Mouse (Mus musculus) c-Kit-positive CD71-positive TER-119-negative erythroid progenitor cells, embryonic 14.5 days (primary cell): ENCODE data around the gene Gm8994.

Experiments used
- DNase-seq: peaks from one replicate; pipeline ENCODE4 v3.0.0-alpha.2; 2013; ENCODE audit warnings: low read depth

The Gm8994 gene

GRCm38 (mm10) chr6:136363313-136363712, 36.0 kb downstream of the Gm8994 start:
- no peak for DNase-seq

- no peak for DNase-seq
Observed at GRCm38 (mm10) chr6:136364008-136364407, 36.7 kb downstream of the Gm8994 start.

- no peak for DNase-seq
Observed at GRCm38 (mm10) chr6:136364430-136365098, 37.2 kb downstream of the Gm8994 start.

GRCm38 (mm10) chr6:136376097-136376496, 48.8 kb downstream of the Gm8994 start:
- DNase-seq: no peak
